Mouse (Mus musculus) heart, postnatal 14 days (tissue): ENCODE measurements around the gene 1700029I15Rik. TPM values are rescaled to one million over a fixed set of nuclear protein-coding genes. Genes with fewer than 3 reads are reported as not detected.
"Not testable (repeated sequence)": the region's sequence is repeated elsewhere in the genome, so short reads cannot be mapped to it uniquely, and the experiment has no call there.

ENCODE experiments used
- DNase-seq, 2 experiments: peaks; one replicate each; pipeline ENCODE4 v3.0.0; 2021 to 2022
- intact Hi-C: fragments of 180-260 bp; cut with DNase I; formaldehyde crosslinking; loops from one replicate; pipeline ENCODE4 v1.15.1; 2025
- total RNA-seq, 2 experiments: library from RNA; stranded (reverse); gene quantifications; 2 replicates each; pipeline ENCODE4 v1.2.3; 2021

The 1700029I15Rik gene
- total RNA-seq, 2 experiments from 2014 or later = 1.4 to 1.9 TPM

DNA sequence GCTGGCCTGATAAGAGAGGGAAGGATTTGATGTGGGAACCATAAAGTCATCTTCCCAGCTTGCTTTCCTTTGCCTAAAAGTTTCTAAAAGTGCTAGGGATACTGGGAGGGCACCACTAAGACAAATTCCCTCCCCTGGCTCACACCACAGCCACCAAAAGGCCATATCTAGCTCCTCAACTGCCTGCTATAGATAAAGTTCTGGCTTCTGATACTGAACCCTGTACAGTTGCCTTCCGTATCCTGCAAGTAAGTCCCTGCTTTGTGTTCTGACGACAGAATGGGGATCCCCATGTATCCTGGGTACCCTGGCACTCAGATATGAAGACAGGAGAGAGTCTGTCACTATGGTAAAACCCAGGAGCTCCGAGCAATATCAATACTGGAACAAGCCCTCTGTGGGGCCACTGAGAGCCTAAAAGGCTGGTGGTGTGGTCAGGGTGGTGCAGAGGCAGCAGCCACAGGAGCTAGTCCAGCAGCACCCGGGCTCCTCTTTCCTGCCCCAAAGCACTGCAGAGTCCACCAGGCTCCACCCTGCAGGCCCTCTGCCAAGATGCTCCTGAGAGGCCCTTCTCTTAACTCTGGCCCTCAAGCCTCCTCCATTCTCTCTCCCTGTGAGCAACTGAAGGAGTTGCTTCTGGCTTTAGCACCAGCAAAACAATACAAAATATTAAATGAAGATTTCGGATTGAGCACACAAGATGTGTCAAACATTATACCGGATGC lies 8.0 kb downstream of the 1700029I15Rik start:
- intact Hi-C loops = no loop called here

DNA sequence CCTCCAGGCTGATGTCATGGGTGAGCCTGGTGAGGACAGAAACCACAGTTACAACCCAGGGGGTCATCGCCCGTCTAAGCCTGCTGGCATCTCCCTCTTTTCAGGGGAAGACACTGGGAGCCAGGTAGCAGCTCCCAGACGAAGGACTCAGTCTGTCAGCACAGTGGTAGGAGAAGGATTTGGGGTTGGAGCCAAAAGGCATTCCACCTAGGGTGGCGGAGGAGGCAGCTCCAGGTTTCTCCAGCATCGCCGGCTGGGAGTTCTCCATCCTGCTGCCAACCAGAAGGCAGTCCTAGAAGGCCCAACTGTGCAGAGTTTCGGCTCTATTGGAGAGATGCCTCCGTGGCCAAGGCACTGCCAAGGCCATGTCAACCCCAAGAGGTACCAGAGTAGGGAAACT lies 8.8 kb downstream of the 1700029I15Rik start:
- DNase-seq = no peak
- intact Hi-C loops = no loop called here

More for the DNA sequence above, 8.0 kb downstream of the 1700029I15Rik start:
- peak; percentile 38 to 43 for DNase-seq

DNA sequence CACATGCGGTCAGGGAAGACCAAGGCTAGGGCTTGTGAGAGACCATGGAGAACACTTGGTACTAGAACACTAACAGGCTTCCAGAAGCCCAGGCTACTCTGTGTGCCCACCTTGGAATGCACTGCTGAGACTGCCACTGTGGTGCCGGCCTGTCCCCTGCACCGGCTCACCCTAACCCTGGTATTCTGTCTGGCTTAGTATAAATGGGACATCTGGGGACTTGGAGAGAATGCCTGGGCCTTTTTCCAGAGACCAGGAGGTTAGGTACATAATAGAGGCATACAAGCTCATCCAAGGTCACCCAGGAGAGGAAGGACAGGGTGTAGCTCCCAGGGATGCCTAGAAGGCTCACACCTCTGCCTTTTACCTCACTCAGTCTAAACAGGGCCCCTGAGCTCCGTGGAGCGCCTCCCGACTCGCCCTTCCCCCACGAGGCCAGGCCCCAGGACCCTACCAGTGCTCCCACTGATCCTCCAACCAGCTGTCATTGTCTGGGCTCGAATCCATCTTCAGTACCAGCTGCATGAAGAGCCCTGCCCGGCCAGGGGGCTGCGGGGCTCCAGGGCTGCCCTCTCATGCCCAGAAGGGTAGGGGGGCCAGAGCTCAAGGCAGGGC lies 9.5 kb downstream of the 1700029I15Rik start:
- DNase-seq = no peak
- intact Hi-C loops = no loop called here

DNA sequence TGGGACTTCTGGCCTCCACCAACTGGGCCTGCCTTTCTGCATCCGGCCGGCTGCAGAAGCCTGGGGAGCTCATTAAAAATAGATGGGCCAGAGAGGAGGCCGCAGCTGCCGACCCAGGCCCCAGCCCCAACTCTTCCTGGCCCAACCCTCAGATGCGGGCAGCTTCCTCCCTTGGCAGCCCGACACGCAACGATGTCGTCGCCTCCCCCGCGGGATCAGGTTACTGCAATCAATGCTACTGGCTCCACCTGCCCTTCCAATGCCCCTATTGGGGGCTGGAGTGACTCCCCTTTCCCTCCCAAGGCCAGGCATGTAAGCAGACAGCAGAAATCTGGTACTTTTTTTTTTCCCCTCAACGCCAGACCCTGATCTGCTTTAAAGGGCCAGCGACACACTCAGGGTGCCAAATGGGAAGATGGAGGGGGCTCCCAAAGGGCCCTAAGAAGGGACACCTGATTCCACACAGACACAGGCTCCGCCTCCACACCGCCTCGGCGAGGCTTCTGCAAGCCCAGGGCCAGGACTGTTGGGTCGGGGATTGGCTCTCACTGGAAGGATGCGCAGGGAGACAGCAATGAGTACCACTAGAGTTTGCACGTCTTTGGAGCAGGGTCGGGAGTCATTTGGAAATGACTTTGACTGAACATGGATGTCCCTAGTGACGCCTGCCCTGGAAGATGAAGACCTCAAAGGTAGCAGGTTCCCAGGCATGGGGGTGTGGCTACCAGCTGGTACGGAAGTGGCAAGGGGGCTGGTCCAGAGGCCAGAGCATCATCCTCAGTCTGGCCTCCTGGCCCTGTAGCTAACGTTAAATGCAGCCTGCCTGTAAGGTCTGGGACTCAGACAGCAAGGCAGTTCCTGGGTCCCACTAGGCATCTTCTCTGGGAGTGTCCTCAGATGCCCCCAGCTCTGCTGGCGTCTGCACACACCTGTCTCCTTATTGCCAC lies 10.3 kb downstream of the 1700029I15Rik start:
- intact Hi-C loops = no loop called here
- DNase-seq = peak in 1 of 2 experiments; percentile 29

DNA sequence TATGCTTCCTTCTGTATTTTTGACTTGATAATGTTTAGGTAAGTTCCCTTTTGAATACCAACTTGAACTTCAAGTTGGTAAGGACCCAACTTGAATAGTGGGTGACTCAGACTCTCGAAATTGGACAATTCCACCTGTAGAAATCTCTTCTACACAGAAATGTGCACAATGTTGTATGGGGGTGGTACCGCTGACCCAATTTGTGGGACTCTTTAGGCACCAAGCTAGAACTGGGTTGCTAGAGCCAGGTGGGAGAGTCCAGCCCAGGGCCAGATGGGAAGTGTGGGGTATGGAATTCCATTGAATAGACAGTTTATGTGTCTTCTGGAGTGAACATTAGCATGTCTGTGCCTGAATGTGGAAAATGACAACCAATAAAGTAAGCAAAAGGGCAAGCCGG lies 13.2 kb downstream of the 1700029I15Rik start:
- intact Hi-C loops = no loop called here
- DNase-seq = no peak

DNA sequence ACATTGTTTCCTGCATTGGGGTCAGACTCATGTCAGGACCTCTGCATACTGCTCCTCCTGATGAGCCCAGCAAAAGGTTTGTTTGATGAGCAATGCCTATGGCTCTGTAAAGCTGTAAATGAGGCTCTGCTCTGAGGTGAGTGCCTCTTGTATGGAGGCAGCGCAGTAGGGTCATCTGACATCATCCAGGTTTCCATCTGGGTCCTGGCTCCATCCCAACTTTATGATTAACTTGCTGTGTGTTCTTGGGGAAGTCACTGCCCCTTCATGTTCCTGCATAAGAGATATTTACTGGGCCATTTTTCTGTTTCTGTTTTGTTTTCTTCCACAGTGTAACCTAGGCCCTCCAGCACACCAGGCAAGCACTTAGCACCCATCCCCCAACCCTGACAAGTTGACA lies 15.1 kb downstream of the 1700029I15Rik start:
- DNase-seq = no peak
- intact Hi-C loops = no loop called here

DNA sequence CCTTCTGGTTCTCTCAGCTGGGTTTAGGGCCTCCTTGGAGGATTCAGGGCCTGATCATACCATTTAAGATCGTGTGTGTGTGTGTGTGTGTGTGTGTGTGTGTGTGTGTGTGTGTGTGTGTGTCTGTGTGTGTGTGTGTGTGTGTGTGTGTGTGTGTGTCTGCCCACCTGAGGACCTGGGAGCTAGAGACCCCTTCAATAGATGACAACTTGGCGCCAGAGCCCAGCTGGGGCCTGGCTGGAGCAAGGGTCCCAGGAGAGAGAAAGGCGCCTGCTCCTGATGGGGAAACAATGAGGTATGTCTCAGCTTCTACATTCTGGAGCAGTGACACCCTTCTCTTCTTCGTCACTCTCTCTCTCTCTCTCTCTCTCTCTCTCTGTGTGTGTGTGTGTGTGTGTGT lies 17.5 kb downstream of the 1700029I15Rik start:
- DNase-seq, intact Hi-C loops: not testable (repeated sequence)

DNA sequence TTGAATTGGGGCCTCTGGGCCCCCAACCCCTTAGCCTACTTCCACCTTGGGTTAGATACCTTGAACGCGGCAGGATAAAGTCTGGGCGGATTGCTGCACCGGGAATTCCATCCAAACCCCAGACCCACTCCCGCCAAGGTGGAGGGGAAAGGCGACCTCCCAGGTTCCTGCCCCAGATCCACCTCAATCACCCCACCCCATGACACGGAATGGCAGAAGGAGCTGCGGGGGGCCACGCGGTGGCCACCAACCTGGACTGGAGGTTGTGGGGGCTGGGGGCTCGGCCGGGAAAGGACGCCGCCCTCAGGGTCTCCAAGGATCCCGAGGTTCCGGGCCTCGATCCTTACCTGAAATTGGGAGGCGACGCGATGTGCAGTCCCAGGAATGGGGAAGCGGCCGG lies 18.3 kb downstream of the 1700029I15Rik start:
- DNase-seq = no peak
- intact Hi-C loops = no loop called here

DNA sequence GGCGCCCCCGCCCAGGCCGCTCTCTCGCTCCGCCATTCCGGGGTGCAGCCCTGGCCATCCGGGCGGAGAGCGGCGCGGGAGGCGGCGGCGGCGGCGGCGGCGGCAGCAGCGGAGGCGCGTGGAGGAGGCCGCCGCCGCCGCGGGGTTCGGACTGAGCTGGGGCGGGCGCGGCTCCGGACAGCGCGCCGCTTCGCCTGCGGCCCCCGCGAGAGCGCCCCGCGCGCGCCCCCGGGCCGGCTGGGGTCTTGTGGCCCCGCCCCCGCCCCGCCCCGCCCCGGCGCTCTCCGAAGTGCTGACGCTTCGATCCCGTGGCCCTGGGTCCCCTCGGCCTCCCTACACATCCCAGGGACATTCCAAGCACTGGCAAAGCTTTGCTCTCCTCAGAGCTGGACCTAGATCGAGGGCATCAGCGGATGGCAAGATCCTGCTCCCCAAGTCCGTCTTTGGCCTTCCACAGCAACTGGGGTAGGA lies 18.8 kb downstream of the 1700029I15Rik start, which contains the start of gene Mapk8ip1:
Mapk8ip1 (minus strand) TSS at position 173 of the 471 bp plus-strand sequence.
- DNase-seq = no peak
- intact Hi-C loops = no loop called here

DNA sequence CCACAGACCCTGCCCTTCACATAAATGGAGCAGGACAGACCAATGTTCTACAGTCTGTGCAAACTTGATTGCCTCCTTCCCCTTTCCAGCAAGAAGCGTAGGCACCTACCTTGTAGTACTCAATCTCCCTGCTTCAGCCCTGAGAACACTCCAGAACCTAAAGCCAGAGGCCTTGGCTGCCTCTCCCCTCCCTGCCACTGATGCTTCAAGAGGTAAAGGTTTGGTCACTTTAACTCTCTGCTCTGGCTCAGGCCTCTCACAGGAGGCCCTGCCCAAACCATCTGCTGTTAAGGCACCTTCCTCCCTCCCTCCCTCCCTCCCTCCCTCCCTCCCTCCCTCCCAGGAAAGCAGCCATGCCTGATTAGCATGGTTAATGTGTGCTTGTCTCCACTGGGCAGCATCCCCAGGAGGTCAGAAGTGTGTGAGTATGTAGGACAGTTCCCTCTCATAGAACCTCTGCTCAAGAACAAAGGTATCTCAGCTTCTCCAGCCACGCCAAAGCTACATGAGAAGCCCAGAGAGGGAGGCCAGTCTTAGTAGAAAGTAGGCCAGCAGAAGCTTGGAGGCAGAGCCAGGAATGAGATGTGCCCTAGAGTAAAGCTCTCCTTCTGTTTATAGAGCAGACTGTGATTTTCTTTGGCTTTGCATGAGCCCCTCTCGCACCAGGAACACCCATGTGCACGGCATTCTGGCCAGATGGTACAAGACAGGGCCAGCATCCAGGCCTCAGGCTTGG lies 20.4 kb downstream of the 1700029I15Rik start:
- no peak for DNase-seq
- intact Hi-C loops = no loop called here

DNA sequence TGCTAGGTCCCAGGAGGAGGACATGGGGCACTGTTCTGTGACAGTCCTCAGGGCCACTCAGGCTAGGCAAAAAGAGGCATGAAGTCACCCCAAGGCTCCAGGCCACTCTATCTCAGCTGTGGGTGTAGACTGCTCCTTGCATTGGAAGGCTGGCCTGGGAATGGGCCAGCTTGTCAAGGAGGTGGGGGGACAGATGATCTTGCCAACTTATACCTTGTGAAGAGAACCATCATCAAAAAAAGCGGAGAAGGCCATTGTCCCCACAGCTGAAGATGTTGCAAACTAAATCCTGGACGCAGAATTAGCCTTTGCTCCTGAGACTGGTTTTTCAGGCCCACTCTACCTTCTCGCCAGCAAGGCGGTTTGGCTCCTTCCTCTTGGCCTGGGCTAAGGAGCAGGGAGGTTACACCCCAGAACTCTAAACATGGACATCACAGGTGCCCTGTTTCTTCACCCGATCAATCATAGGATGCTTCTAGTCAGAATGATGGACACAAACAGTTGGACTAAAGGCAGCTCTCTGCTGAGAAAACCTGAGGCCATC lies 21.5 kb downstream of the 1700029I15Rik start:
- intact Hi-C loops = no loop called here

DNA sequence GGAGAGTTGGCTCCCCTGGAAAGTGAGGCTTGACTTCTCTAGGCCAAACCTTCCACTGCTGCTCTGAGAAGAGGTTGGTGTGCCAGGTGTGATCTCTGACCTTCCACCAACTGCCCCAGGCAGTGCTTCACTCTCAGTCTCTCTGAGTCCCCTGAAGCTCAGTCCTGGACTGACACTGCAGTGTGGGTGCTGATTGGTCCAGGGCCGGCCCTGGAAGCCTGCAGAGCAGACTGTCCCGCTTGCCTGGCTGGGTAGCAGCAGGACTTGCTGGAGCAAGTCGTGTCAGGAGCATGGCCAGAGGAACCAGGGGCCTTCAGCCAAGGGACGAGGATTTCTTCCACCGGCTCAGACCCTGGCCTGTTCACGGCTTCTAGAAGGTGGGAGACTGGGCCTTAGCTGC lies 22.4 kb downstream of the 1700029I15Rik start:
- DNase-seq = no peak
- intact Hi-C loops = no loop called here

More for the DNA sequence above, 21.5 kb downstream of the 1700029I15Rik start:
- DNase-seq = no peak

DNA sequence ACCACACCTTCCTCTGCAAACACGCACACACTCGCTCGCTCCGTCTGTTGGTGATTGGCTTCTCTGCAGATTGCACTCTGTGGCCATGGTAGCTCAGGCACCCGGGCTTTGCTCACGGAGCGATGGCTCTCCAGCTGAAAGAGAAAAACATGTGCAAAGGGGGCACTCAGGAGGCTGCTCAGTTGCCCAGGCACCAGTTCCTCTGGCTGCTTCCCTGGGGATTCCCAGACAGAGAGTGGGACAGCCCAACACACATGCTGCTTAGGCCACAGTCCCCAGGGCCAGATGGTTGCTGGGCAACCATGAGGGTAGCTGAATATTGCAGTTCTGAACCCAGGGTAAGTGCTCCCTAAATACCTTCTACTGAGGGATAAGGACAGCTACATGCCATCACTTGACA lies 23.3 kb downstream of the 1700029I15Rik start:
- DNase-seq = no peak
- intact Hi-C loops = no loop called here

DNA sequence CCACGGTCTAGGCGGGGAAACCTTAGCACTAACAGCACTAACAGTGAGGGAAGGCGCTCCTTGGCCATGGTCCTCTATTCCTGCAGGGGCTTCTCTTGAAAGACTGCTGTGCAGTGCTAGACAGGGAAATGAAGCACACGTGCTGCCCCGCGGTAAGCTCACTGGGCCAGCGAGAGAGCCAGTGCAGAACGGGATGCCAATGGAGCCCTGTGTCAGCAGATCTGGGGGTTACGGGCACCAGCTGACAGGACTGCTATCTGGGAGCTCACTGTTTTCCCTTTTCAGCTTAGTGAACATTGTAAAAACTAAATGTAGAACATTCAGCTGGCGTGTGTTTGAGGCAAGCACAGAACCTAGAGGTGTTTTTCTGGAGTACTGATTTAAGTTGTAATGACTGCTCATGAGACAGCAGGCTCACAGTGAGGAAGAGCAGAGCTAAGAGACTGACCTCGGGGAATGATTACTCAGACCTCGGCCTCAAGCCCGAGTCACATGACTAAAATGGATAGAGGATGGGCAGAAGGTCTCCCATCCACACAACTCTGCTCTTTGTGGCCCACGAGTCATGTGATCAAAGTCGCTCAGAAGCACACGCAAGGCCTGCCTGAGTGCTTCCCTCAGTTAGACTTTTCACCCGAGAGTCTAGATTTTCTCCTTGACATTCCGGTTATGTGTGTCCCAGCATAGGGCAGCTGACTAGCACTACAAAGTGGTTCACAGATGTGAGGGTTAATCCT lies 26.1 kb downstream of the 1700029I15Rik start:
- intact Hi-C loops = no loop called here
- no peak for DNase-seq

DNA sequence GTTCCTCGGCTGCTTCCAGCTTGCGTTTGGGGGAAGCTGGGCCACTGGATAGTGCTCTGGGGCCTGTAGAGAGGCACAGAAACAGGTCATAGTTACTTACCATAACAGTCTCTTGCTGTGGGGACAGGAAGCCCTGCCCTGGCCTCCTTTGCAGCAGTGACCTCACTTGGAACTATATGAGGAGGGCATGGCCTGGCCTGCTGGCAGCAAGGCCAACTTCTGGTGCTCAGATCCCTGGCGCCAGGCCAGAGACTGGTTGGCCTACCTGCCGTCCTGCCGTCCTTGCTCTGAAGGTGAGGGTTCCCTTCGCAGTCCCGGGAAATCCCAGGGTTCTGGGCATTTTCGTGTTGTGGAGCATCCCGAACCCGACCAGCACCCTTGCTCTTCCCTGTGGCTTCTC lies 29.4 kb downstream of the 1700029I15Rik start:
- intact Hi-C loops = no loop called here
- no peak for DNase-seq

DNA sequence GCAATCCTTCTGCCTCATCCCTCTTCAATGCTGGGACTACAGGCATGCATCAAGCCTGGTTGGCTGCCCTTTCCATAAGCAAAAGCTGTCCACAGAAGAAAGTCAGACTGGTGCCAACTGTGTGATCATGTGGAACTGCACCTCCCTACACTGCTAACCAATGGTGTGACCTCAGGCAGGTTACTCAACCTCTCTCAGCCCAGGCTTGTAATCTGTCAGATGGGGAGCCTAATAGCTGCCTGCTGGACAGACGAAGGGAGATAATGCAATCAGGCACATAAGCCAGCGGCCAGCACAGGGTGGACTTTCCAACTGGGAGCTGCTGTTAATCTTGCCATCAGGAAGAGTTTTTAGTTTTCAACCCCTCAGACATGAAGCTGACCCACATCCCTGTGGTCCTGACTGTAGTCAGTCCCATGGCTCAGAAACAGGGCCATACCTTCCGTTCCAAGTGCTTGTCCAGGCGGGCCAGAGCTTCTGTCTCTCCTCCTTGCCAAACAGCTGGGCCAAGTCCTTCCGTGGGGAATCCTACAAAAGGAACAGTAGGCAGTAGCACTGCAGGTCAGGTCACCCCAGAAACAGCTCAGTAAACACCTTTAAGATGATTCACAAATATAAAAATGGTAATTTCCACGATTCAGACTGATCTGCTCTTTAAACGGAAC lies 39.5 kb downstream of the 1700029I15Rik start:
- DNase-seq = no peak
- intact Hi-C loops = no loop called here

DNA sequence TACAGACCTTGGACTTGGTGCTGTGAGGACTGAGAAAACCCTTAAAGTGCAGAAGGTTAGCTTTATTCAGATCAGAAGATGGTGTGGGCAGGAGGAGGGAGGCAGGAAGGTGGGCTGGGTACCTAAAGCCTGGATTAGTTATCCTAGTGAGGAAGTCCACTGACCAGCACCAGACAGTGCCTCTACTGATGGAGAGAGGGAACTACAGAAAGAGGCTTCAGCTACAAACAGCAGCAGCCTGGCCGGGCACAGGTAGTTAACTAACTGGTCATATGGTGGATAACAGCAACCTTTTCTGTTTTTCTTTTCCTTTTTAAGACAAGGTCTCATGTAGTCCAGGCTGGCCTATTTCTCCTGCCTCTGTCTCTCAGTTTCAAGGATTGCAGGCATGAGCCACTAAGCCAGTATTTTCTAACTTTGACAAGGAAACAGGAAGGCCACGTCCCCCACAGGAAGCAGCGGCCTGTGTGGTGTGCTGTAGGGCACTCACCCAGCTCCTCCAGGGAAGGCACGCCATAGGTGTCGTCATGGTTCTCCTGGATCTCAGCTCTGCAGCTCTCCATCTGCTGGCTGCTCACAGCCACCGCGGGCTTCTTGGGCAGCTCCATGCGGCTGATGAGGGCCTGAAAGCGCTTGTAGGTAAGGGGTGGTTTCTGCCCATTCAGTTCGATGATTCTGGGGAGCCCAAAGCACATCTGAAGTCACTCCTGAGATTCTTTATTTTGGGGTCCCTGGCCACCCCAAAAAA lies 40.2 kb downstream of the 1700029I15Rik start:
- no peak for DNase-seq
- intact Hi-C loops = no loop called here

DNA sequence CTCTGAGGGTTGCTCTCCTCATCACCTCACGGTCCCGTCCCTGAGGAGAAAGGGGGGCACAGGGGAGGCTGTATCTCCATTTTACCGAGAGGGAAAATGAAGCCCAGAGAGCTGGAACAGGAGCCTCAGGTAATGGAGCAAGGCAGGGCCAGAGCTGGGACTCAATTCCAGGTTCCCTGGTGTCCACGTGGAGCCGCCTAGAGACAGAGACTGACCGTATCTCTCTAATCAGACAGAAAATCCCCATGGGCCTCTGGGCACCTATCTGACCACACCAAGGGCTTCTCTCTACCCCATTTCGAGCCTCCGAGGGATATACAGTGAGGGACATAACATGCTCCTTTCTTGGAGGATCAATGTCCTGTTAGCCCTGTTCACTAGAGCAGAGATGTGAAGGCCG lies 40.8 kb downstream of the 1700029I15Rik start:
- no peak for DNase-seq
- intact Hi-C loops = no loop called here
